Mouse (Mus musculus) left cerebral cortex, adult 2 months (tissue): ENCODE measurements around the gene Gsdma3. TPM values are rescaled to one million over a fixed set of nuclear protein-coding genes. Genes with fewer than 3 reads are reported as not detected.
"Not testable (repeated sequence)": the region's sequence is repeated elsewhere in the genome, so short reads cannot be mapped to it uniquely, and the experiment has no call there.

Source experiments
- DNase-seq, 2 experiments: peaks; one replicate each; pipeline ENCODE4 v3.0.0; 2021 to 2022; ENCODE audit warnings: low spot score in 2 of 2, mixed read lengths in 1 of 2; ENCODE audit errors: extremely low spot score in 1 of 2
- H3K27ac ChIP-seq: fragments of 200-600 bp; 2 replicates; pipeline ENCODE4 v1.8.1; 2022
- H3K4me3 ChIP-seq: fragments of 200-600 bp; 2 replicates; pipeline ENCODE4 v1.8.1; 2022
- CTCF ChIP-seq: fragments of 200-600 bp; IDR thresholded peaks from 2 replicates; pipeline ENCODE4 v1.8.1; 2022; ENCODE audit warnings: antibody characterized with exemption, mild to moderate bottlenecking, moderate library complexity
- intact Hi-C: fragments of 180-260 bp; cut with DNase I; formaldehyde crosslinking; loops from one replicate; pipeline ENCODE4 v1.15.1; 2025
- total RNA-seq, 2 experiments: library from RNA; stranded (reverse); gene quantifications; 2 replicates each; pipeline ENCODE4 v1.2.3; 2021

Gsdma3 gene
- total RNA-seq, 2 experiments from 2014 or later: 0.23 to 0.27 TPM

GRCm38 (mm10) chr11:98675829-98676363 lies 49.7 kb downstream of the Gsdma3 start:
- Histone ChIP-seq H3K4me3 (no peak overlapping the region), H3K27ac (no peak overlapping the region)
- intact Hi-C loops: loop anchor here (1.0 kb wide), 1 partner anchor 19 kb away; no protein-coding TSS in a partner anchor
- no peak for TF ChIP-seq CTCF
- DNase-seq: no peak

- TF ChIP-seq CTCF: no peak; the same call in 1 of the 2 replicates
- DNase-seq: no peak
- intact Hi-C loops: no loop called here
These were observed 53.9 kb downstream of the Gsdma3 start for GRCm38 (mm10) chr11:98680023-98680422.

GRCm38 (mm10) chr11:98680595-98680994 lies 54.4 kb downstream of the Gsdma3 start:
- H3K4me3 ChIP-seq, H3K27ac ChIP-seq, DNase-seq, intact Hi-C loops: not testable (repeated sequence)

More at GRCm38 (mm10) chr11:98680023-98680422, 53.9 kb downstream of the Gsdma3 start:
- H3K4me3 ChIP-seq: no peak overlapping the region
- no peak overlapping the region for H3K27ac ChIP-seq

GRCm38 (mm10) chr11:98681186-98681585 lies 55.0 kb downstream of the Gsdma3 start:
- intact Hi-C loops: no loop called here
- no peak for DNase-seq
- Histone ChIP-seq H3K4me3 (no peak overlapping the region), H3K27ac (no peak overlapping the region)
- no peak for TF ChIP-seq CTCF

GRCm38 (mm10) chr11:98681786-98682745 lies 55.9 kb downstream of the Gsdma3 start, which contains the start of gene Psmd3:
TSS of gene Psmd3 (plus strand) at chr11:98682554.
- Histone ChIP-seq H3K27ac (peak within 1 kb of the TSS; percentile 78), H3K4me3 (peak within 1 kb of the TSS; percentile 96)
- TF ChIP-seq CTCF: peak; percentile 34
- peak; percentile 95 to 98 for DNase-seq
- intact Hi-C loops: no loop called here

GRCm38 (mm10) chr11:98682811-98683210 lies 56.7 kb downstream of the Gsdma3 start:
- intact Hi-C loops: no loop called here
- Histone ChIP-seq H3K27ac (peak overlapping the region; percentile 78), H3K4me3 (peak overlapping the region; percentile 96)
- TF ChIP-seq CTCF: no peak
- no peak for DNase-seq

GRCm38 (mm10) chr11:98685642-98686041 lies 59.5 kb downstream of the Gsdma3 start:
- Histone ChIP-seq H3K27ac (no peak overlapping the region), H3K4me3 (no peak overlapping the region)
- DNase-seq: no peak
- TF ChIP-seq CTCF: no peak
- intact Hi-C loops: no loop called here

- intact Hi-C loops: no loop called here
- Histone ChIP-seq H3K4me3 (no peak overlapping the region), H3K27ac (no peak overlapping the region)
- DNase-seq: no peak
- TF ChIP-seq CTCF: no peak
These were observed 60.8 kb downstream of the Gsdma3 start for GRCm38 (mm10) chr11:98686976-98687375.

Other genes with a start within 250 kb of the Gsdma3 start
- gene Tcap, start 242.5 kb upstream of the Gsdma3 start, total RNA-seq: 1 to 10 TPM; 8.7 to 10.0 TPM
- gene Pnmt, start 239.9 kb upstream of the Gsdma3 start, total RNA-seq: under 1 TPM in 1 of 2 experiments, not detected in 1; 0.51 TPM
- 10 to 100 TPM; 10.2 to 11.9 TPM for gene Pgap3, start 225.9 kb upstream of the Gsdma3 start, total RNA-seq
- 1 to 10 TPM; 1.8 to 1.9 TPM for gene Erbb2, start 213.9 kb upstream of the Gsdma3 start, total RNA-seq
- gene Mien1, start 187.4 kb upstream of the Gsdma3 start, total RNA-seq: 100 to 1,000 TPM; 100 to 106 TPM
- gene Grb7, start 180.0 kb upstream of the Gsdma3 start, total RNA-seq: 1 to 10 TPM; 2.0 to 2.5 TPM
- under 1 TPM; 0.11 to 0.33 TPM for gene Ikzf3, start 80.3 kb upstream of the Gsdma3 start, total RNA-seq
- not detected for gene Zpbp2, start 75.3 kb upstream of the Gsdma3 start, total RNA-seq
- 10 to 100 TPM; 45.9 to 47.9 TPM for gene Ormdl3, start 39.0 kb upstream of the Gsdma3 start, total RNA-seq
- not detected for gene Lrrc3c, start 28.1 kb upstream of the Gsdma3 start, total RNA-seq
- 10 to 100 TPM in 1 of 2 experiments, 1 to 10 TPM in 1; 8.8 to 12.1 TPM for gene Gm12355, start 699 bp upstream of the Gsdma3 start, total RNA-seq
- not detected for gene Gsdma2, start 20.4 kb downstream of the Gsdma3 start, total RNA-seq
- gene Gsdma, start 38.0 kb downstream of the Gsdma3 start, total RNA-seq: not detected
- 100 to 1,000 TPM; 132 TPM for gene Psmd3, start 56.2 kb downstream of the Gsdma3 start, total RNA-seq
- not detected for gene Csf3, start 74.9 kb downstream of the Gsdma3 start, total RNA-seq
- 100 to 1,000 TPM; 126 to 134 TPM for gene Med24, start 103.1 kb downstream of the Gsdma3 start, total RNA-seq
- gene Thra, start 114.3 kb downstream of the Gsdma3 start, total RNA-seq: 100 to 1,000 TPM; 730 to 768 TPM
- gene Nr1d1, start 149.0 kb downstream of the Gsdma3 start, total RNA-seq: 100 to 1,000 TPM in 1 of 2 experiments, 10 to 100 TPM in 1; 91.9 to 153 TPM
- gene Msl1, start 169.2 kb downstream of the Gsdma3 start, total RNA-seq: 100 to 1,000 TPM; 178 to 192 TPM
- gene Casc3, start 178.5 kb downstream of the Gsdma3 start, total RNA-seq: 10 to 100 TPM; 53.0 to 57.6 TPM
- 100 to 1,000 TPM; 144 to 153 TPM for gene Rapgefl1, start 210.4 kb downstream of the Gsdma3 start, total RNA-seq
- gene Wipf2, start 237.3 kb downstream of the Gsdma3 start, total RNA-seq: 10 to 100 TPM; 72.7 to 73.9 TPM